Mouse (Mus musculus) hindbrain, embryonic 12.5 days (tissue): ENCODE measurements around the gene Rere. TPM values are rescaled to one million over a fixed set of nuclear protein-coding genes. Genes with fewer than 3 reads are reported as not detected.
A peak's percentile ranks its signal among the peaks of the same experiment; 100 is the strongest.

Experiments
- ATAC-seq: fragments of 200-750 bp; cut with Nextera tagmentation; 2 replicates; pipeline ENCODE4 v1.8.0; 2017; ENCODE audit warnings: moderate TSS enrichment; ENCODE audit not compliant: low FRiP score
- H3K27ac ChIP-seq: fragments of 300-500 bp; sonication (generic); 2 replicates; pipeline ENCODE4 v1.5.1; 2016; ENCODE audit warnings: mild to moderate bottlenecking
- H3K27me3 ChIP-seq: fragments of 300-500 bp; sonication (generic); 2 replicates; pipeline ENCODE4 v1.6.1; 2016; ENCODE audit warnings: mild to moderate bottlenecking
- H3K36me3 ChIP-seq: fragments of 300-500 bp; sonication (generic); 2 replicates; pipeline ENCODE4 v1.6.1; 2016; ENCODE audit warnings: mild to moderate bottlenecking
- H3K4me1 ChIP-seq: fragments of 300-500 bp; sonication (generic); 2 replicates; pipeline ENCODE4 v1.6.1; 2016
- H3K4me2 ChIP-seq: fragments of 300-500 bp; sonication (generic); replicated peaks from 2 replicates; pipeline ENCODE4 v1.6.1; 2016; ENCODE audit warnings: mild to moderate bottlenecking
- H3K4me3 ChIP-seq: fragments of 300-500 bp; sonication (generic); 2 replicates; pipeline ENCODE4 v1.5.1; 2016; ENCODE audit warnings: mild to moderate bottlenecking
- H3K9ac ChIP-seq: fragments of 300-500 bp; sonication (generic); 2 replicates; pipeline ENCODE4 v1.6.1; 2016; ENCODE audit warnings: mild to moderate bottlenecking, moderate library complexity
- H3K9me3 ChIP-seq: fragments of 300-500 bp; sonication (generic); replicated peaks from 2 replicates; pipeline ENCODE4 v1.6.1; 2016; ENCODE audit warnings: mild to moderate bottlenecking
- WGBS: fragments of 180-500 bp; shearing (Covaris S2); methylation state at CpG from one replicate; pipeline ENCODE4 v1.1.7; 2016; 5-methylcytosine and 5-hydroxymethylcytosine counted together
- polyA plus RNA-seq: library from polyadenylated mRNA; unstranded; fragments of >200 nt; fragmentation: Nextera tagmentation; extraction: Ambion mirVana; gene quantifications from 2 replicates; pipeline ENCODE4 v1.2.1, GENCODE M21; 2016

Rere gene
- polyA plus RNA-seq, 1 experiment from 2014 or later = 60.5 TPM

GRCm38 (mm10) chr4:150450081-150450691 is 168.7 kb downstream of the Rere start:
- no peaks in the 10 kb centered on the region for H3K36me3 ChIP-seq
- no peak overlapping the region for H3K4me2 ChIP-seq
- 70% methylated on average over 6 of the region's 6 CpGs for WGBS
- peak overlapping the region; percentile 41; the same call in 1 of the 2 replicates for H3K27ac ChIP-seq
- H3K9ac ChIP-seq = no peak overlapping the region
- ATAC-seq = no peak
- H3K4me1 ChIP-seq = peaks cover 59% of the 10 kb centered on the region
- no peaks in the 10 kb centered on the region for H3K9me3 ChIP-seq
- no peaks in the 10 kb centered on the region for H3K27me3 ChIP-seq
- H3K4me3 ChIP-seq = no peak overlapping the region

- Histone ChIP-seq H3K36me3 (no peaks in the 10 kb centered on the region), H3K4me2 (no peak overlapping the region), H3K27me3 (no peaks in the 10 kb centered on the region), H3K9ac (no peak overlapping the region), H3K27ac (no peak overlapping the region; the same call in 1 of the 2 replicates), H3K4me3 (no peak overlapping the region), H3K9me3 (no peaks in the 10 kb centered on the region), H3K4me1 (peaks cover 58% of the 10 kb centered on the region)
- 77% methylated on average over 11 of the region's 11 CpGs for WGBS
- no peak for ATAC-seq
These were observed 170.9 kb downstream of the Rere start for GRCm38 (mm10) chr4:150452155-150452847.

- Histone ChIP-seq H3K27me3 (no peaks in the 10 kb centered on the region), H3K4me3 (no peak overlapping the region), H3K9ac (no peak overlapping the region), H3K9me3 (no peaks in the 10 kb centered on the region), H3K4me2 (no peak overlapping the region), H3K36me3 (no peaks in the 10 kb centered on the region), H3K4me1 (peaks cover 63% of the 10 kb centered on the region), H3K27ac (peak overlapping the region; percentile 9; the same call in 1 of the 2 replicates)
- 69% methylated on average over 12 of the region's 12 CpGs for WGBS
- no peak for ATAC-seq
These were observed 173.3 kb downstream of the Rere start for GRCm38 (mm10) chr4:150454571-150455306.

- Histone ChIP-seq H3K4me1 (peaks cover 60% of the 10 kb centered on the region), H3K4me3 (no peak overlapping the region), H3K9ac (no peak overlapping the region), H3K27me3 (no peaks in the 10 kb centered on the region), H3K36me3 (no peaks in the 10 kb centered on the region), H3K4me2 (no peak overlapping the region), H3K9me3 (no peaks in the 10 kb centered on the region), H3K27ac (no peak overlapping the region)
- 76% methylated on average over 1 of the region's 1 CpGs for WGBS
- ATAC-seq = no peak
These were observed 174.3 kb downstream of the Rere start for GRCm38 (mm10) chr4:150455750-150456149.

- no peak overlapping the region for H3K9ac ChIP-seq
- no peak overlapping the region for H3K4me3 ChIP-seq
- H3K27ac ChIP-seq = peak overlapping the region; percentile 78
- H3K4me2 ChIP-seq = no peak overlapping the region
- ATAC-seq = no peak
- H3K36me3 ChIP-seq = no peaks in the 10 kb centered on the region
- H3K27me3 ChIP-seq = no peaks in the 10 kb centered on the region
- peaks cover 66% of the 10 kb centered on the region for H3K4me1 ChIP-seq
- H3K9me3 ChIP-seq = no peaks in the 10 kb centered on the region
- WGBS = 39% methylated on average over 7 of the region's 7 CpGs
These were observed 175.0 kb downstream of the Rere start for GRCm38 (mm10) chr4:150456452-150456851.

- peaks cover 68% of the 10 kb centered on the region for H3K4me1 ChIP-seq
- H3K9ac ChIP-seq = no peak overlapping the region
- 43% methylated on average over 2 of the region's 2 CpGs for WGBS
- no peak for ATAC-seq
- no peak overlapping the region for H3K4me2 ChIP-seq
- no peaks in the 10 kb centered on the region for H3K27me3 ChIP-seq
- H3K27ac ChIP-seq = peak overlapping the region; percentile 78
- H3K4me3 ChIP-seq = no peak overlapping the region
- no peaks in the 10 kb centered on the region for H3K36me3 ChIP-seq
- H3K9me3 ChIP-seq = no peaks in the 10 kb centered on the region
These were observed 175.4 kb downstream of the Rere start for GRCm38 (mm10) chr4:150456886-150457285.

GRCm38 (mm10) chr4:150457353-150457752 is 175.9 kb downstream of the Rere start:
- no peak overlapping the region for H3K9ac ChIP-seq
- WGBS = 45% methylated on average over 4 of the region's 4 CpGs
- H3K4me1 ChIP-seq = peaks cover 67% of the 10 kb centered on the region

GRCm38 (mm10) chr4:150457771-150458170 is 176.3 kb downstream of the Rere start:
- Histone ChIP-seq H3K4me1 (peaks cover 69% of the 10 kb centered on the region), H3K9me3 (no peaks in the 10 kb centered on the region), H3K9ac (no peak overlapping the region), H3K36me3 (no peaks in the 10 kb centered on the region), H3K27me3 (no peaks in the 10 kb centered on the region), H3K4me3 (no peak overlapping the region), H3K4me2 (no peak overlapping the region), H3K27ac (peak overlapping the region; percentile 78; the same call in 1 of the 2 replicates)
- no peak for ATAC-seq
- 61% methylated on average over 7 of the region's 7 CpGs for WGBS

More at GRCm38 (mm10) chr4:150457353-150457752, 175.9 kb downstream of the Rere start:
- H3K27ac ChIP-seq = peak overlapping the region; percentile 78; the same call in 1 of the 2 replicates
- no peak overlapping the region for H3K4me3 ChIP-seq
- H3K36me3 ChIP-seq = no peaks in the 10 kb centered on the region
- no peak for ATAC-seq
- no peaks in the 10 kb centered on the region for H3K9me3 ChIP-seq
- no peaks in the 10 kb centered on the region for H3K27me3 ChIP-seq
- no peak overlapping the region for H3K4me2 ChIP-seq

- no peak overlapping the region for H3K27ac ChIP-seq
- H3K4me2 ChIP-seq = no peak overlapping the region
- ATAC-seq = no peak
- H3K27me3 ChIP-seq = no peaks in the 10 kb centered on the region
- peaks cover 67% of the 10 kb centered on the region for H3K4me1 ChIP-seq
- no peaks in the 10 kb centered on the region for H3K9me3 ChIP-seq
- no peak overlapping the region for H3K4me3 ChIP-seq
- 56% methylated on average over 6 of the region's 6 CpGs for WGBS
- no peaks in the 10 kb centered on the region for H3K36me3 ChIP-seq
- no peak overlapping the region for H3K9ac ChIP-seq
These were observed 177.8 kb downstream of the Rere start for GRCm38 (mm10) chr4:150459022-150459794.

- Histone ChIP-seq H3K27ac (no peak overlapping the region), H3K4me3 (no peak overlapping the region), H3K36me3 (no peaks in the 10 kb centered on the region), H3K27me3 (no peaks in the 10 kb centered on the region), H3K4me1 (peaks cover 66% of the 10 kb centered on the region), H3K4me2 (no peak overlapping the region), H3K9me3 (no peaks in the 10 kb centered on the region), H3K9ac (no peak overlapping the region)
- ATAC-seq = no peak
- WGBS = 73% methylated on average over 5 of the region's 5 CpGs
These were observed 179.0 kb downstream of the Rere start for GRCm38 (mm10) chr4:150460451-150460850.

- no peak for ATAC-seq
These were observed 179.6 kb downstream of the Rere start for GRCm38 (mm10) chr4:150461011-150461410.

More at GRCm38 (mm10) chr4:150461011-150461410, 179.6 kb downstream of the Rere start:
- peaks cover 66% of the 10 kb centered on the region for H3K4me1 ChIP-seq
- H3K27ac ChIP-seq = peak overlapping the region; percentile 66; the same call in 1 of the 2 replicates
- H3K36me3 ChIP-seq = no peaks in the 10 kb centered on the region
- H3K9me3 ChIP-seq = no peaks in the 10 kb centered on the region
- 50% methylated on average over 5 of the region's 5 CpGs for WGBS
- no peak overlapping the region for H3K4me2 ChIP-seq
- H3K4me3 ChIP-seq = no peak overlapping the region
- H3K9ac ChIP-seq = no peak overlapping the region
- H3K27me3 ChIP-seq = no peaks in the 10 kb centered on the region
